Mouse (Mus musculus): ENCODE data around the gene Hivep3. TPM values are rescaled to one million over a fixed set of nuclear protein-coding genes. Genes with fewer than 3 reads are reported as not detected.

The Hivep3 gene
- total and polyA plus RNA-seq, 3 experiments = 14.4 to 32.3 (median 21.2) TPM

GRCm38 (mm10) chr4:119777146-119777545 lies 43.6 kb downstream of the Hivep3 start:
- TF ChIP-seq RAD21 (IDR thresholded peaks at IDR 0.05; ENCODE audit: low read depth, low read length) = no peak
- TF ChIP-seq MAFK (IDR thresholded peaks at IDR 0.05; ENCODE audit: insufficient replicate concordance, low read length) = no peak
- no peak for TF ChIP-seq TCF12 (IDR thresholded peaks at IDR 0.05; ENCODE audit: low read depth, low read length)
- no peak for TF ChIP-seq PAX5 (IDR thresholded peaks at IDR 0.05; ENCODE audit: low read length)
- no peak for TF ChIP-seq MXI1 (IDR thresholded peaks at IDR 0.05; ENCODE audit: low read depth, low read length)
- TF ChIP-seq IRF4 (IDR thresholded peaks at IDR 0.05; ENCODE audit: low read depth, low read length) = no peak
- Histone ChIP-seq H3K4me3 (replicated peaks in 1 of 3; ENCODE audit: low read depth in 2 of 3, low read length in 2 of 3, poor library complexity in 1 of 3) (no peak overlapping the region), H3K36me3 (replicated peaks in 1 of 2; ENCODE audit: control insufficient read depth in 1 of 2, insufficient read depth in 1 of 2, low read length in 1 of 2) (peaks cover 0 to 8% of the 10 kb centered on the region in 2 experiments), H3K4me1 (ENCODE audit: control insufficient read depth in 1 of 2, insufficient read depth in 2 of 2) (peaks cover 17 to 55% of the 10 kb centered on the region in 2 experiments; a peak in 3 of 4 replicates), H3K27ac (ENCODE audit: insufficient read depth, low read depth) (no peak overlapping the region), H3K79me2 (replicated peaks; ENCODE audit: control insufficient read depth, extremely low read depth, insufficient read depth, poor library complexity, severe bottlenecking) (no peaks in the 10 kb centered on the region), H3K9ac (ENCODE audit: insufficient read depth, low read depth) (no peak overlapping the region), H3K27me3 (replicated peaks) (no peaks in the 10 kb centered on the region), H3K4me2 (ENCODE audit: insufficient read depth, low read depth, poor library complexity, severe bottlenecking) (no peak overlapping the region), H3K9me3 (replicated peaks; ENCODE audit: low read length) (peaks cover 2% of the 10 kb centered on the region)
- dilution Hi-C loops (cut with MboI; ENCODE audit: extremely low pct_ligation_motif_present, extremely low pct_unique_long_range_greater_than_20kb, low sequenced_read_pairs) = no loop called here
- in situ Hi-C loops (cut with MboI; ENCODE audit: low pct_ligation_motif_present, low pct_unique_long_range_greater_than_20kb, low sequenced_read_pairs) = no loop called here
- DNase-seq (ENCODE audit: extremely low read depth) = no peak

- dilution Hi-C loops (cut with MboI; ENCODE audit: extremely low pct_ligation_motif_present, extremely low pct_unique_long_range_greater_than_20kb, low sequenced_read_pairs) (no loop called here), in situ Hi-C loops (cut with MboI; ENCODE audit: low pct_ligation_motif_present, low pct_unique_long_range_greater_than_20kb, low sequenced_read_pairs) (no loop called here)
- TF ChIP-seq MAZ (IDR thresholded peaks at IDR 0.05; ENCODE audit: low read depth, low read length) = no peak
- TF ChIP-seq POLR2AphosphoS2 (IDR thresholded peaks at IDR 0.05; ENCODE audit: low read depth, low read length) = no peak
- no peak for TF ChIP-seq IRF4 (IDR thresholded peaks at IDR 0.05; ENCODE audit: low read depth, low read length)
- no peak for TF ChIP-seq CTCF (conservative IDR thresholded peaks at IDR 0.05 in 1 of 2, IDR thresholded peaks at IDR 0.05 in 1 of 2; ENCODE audit: low read depth in 2 of 2, low read length in 2 of 2)
- no peak for TF ChIP-seq ZMIZ1 (IDR thresholded peaks at IDR 0.05; ENCODE audit: low read depth, low read length)
- TF ChIP-seq BHLHE40 (IDR thresholded peaks at IDR 0.05; ENCODE audit: low read depth, low read length) = no peak
- TF ChIP-seq ELF1 (IDR thresholded peaks at IDR 0.05; ENCODE audit: low read depth, low read length) = no peak
- no peak for TF ChIP-seq TCF12 (IDR thresholded peaks at IDR 0.05; ENCODE audit: low read depth, low read length)
- no peak for TF ChIP-seq GABPA (IDR thresholded peaks at IDR 0.05; ENCODE audit: insufficient replicate concordance, low read depth, low read length)
- no peak for TF ChIP-seq TBP (conservative IDR thresholded peaks at IDR 0.05; ENCODE audit: low read depth, low read length)
- no peak for TF ChIP-seq CHD2 (IDR thresholded peaks at IDR 0.05; ENCODE audit: low read length)
- TF ChIP-seq CHD1 (IDR thresholded peaks at IDR 0.05; ENCODE audit: low read depth, low read length) = no peak
- TF ChIP-seq MYC (IDR thresholded peaks at IDR 0.05; ENCODE audit: low read depth, low read length) = no peak
- TF ChIP-seq MXI1 (IDR thresholded peaks at IDR 0.05; ENCODE audit: low read depth, low read length) = no peak
- TF ChIP-seq JUND (conservative IDR thresholded peaks at IDR 0.05; ENCODE audit: low read depth, low read length) = no peak
- TF ChIP-seq ZKSCAN1 (IDR thresholded peaks at IDR 0.05; ENCODE audit: borderline replicate concordance, low read depth, low read length) = no peak
- no peak for TF ChIP-seq USF2 (conservative IDR thresholded peaks at IDR 0.05; ENCODE audit: low read depth, low read length)
- no peak for TF ChIP-seq MAX (IDR thresholded peaks at IDR 0.05; ENCODE audit: low read length)
- no peak for TF ChIP-seq NRF1 (IDR thresholded peaks at IDR 0.05; ENCODE audit: low read depth, low read length)
- TF ChIP-seq JUN (IDR thresholded peaks at IDR 0.05; ENCODE audit: insufficient read depth, low read depth, low read length) = no peak
- Histone ChIP-seq H3K9me3 (replicated peaks; ENCODE audit: low read length) (no peaks in the 10 kb centered on the region), H3K9ac (ENCODE audit: insufficient read depth, low read depth) (no peak overlapping the region), H3K4me2 (ENCODE audit: insufficient read depth, low read depth, poor library complexity, severe bottlenecking) (no peak overlapping the region), H3K36me3 (replicated peaks in 1 of 2; ENCODE audit: control insufficient read depth in 1 of 2, insufficient read depth in 1 of 2, low read length in 1 of 2) (peaks cover 0 to 3% of the 10 kb centered on the region in 2 experiments), H3K79me2 (replicated peaks; ENCODE audit: control insufficient read depth, extremely low read depth, insufficient read depth, poor library complexity, severe bottlenecking) (no peaks in the 10 kb centered on the region), H3K27ac (ENCODE audit: insufficient read depth, low read depth) (no peak overlapping the region), H3K4me1 (ENCODE audit: control insufficient read depth in 1 of 2, insufficient read depth in 2 of 2) (peaks cover 27 to 66% of the 10 kb centered on the region in 2 experiments), H3K27me3 (replicated peaks) (no peaks in the 10 kb centered on the region), H3K4me3 (replicated peaks in 1 of 3; ENCODE audit: low read depth in 2 of 3, low read length in 2 of 3, poor library complexity in 1 of 3) (no peak overlapping the region)
- DNase-seq (ENCODE audit: extremely low read depth) = no peak
Measured at GRCm38 (mm10) chr4:119779561-119780400, 46.2 kb downstream of the Hivep3 start.
